Mouse (Mus musculus): ENCODE data around the gene Tubg1. TPM values are rescaled to one million over a fixed set of nuclear protein-coding genes. Genes with fewer than 3 reads are reported as not detected.
A peak's percentile ranks its signal among the peaks of the same experiment; 100 is the strongest.
"Not testable (repeated sequence)": the region's sequence is repeated elsewhere in the genome, so short reads cannot be mapped to it uniquely, and the experiment has no call there.

The Tubg1 gene
- polyA plus RNA-seq, 1 experiment, result 4.3 TPM

GRCm38 (mm10) chr11:101098231-101098630, 21.5 kb upstream of the Tubg1 start:
- no peak for DNase-seq (ENCODE audit: low spot score)

- no peak for DNase-seq (ENCODE audit: low spot score)
These were observed 16.7 kb upstream of the Tubg1 start for GRCm38 (mm10) chr11:101103011-101103410.

GRCm38 (mm10) chr11:101109351-101109750, 10.4 kb upstream of the Tubg1 start:
- no peak for DNase-seq (ENCODE audit: low spot score)

- no peak for DNase-seq (ENCODE audit: low spot score)
These were observed 9.0 kb upstream of the Tubg1 start for GRCm38 (mm10) chr11:101110708-101111107.

- DNase-seq (ENCODE audit: low spot score), result no peak
These were observed 8.6 kb upstream of the Tubg1 start for GRCm38 (mm10) chr11:101111178-101111577.

- no peak for DNase-seq (ENCODE audit: low spot score)
These were observed 7.6 kb upstream of the Tubg1 start for GRCm38 (mm10) chr11:101112186-101112585.

GRCm38 (mm10) chr11:101115564-101115963, 4.2 kb upstream of the Tubg1 start:
- DNase-seq (ENCODE audit: low spot score), result no peak

- DNase-seq (ENCODE audit: low spot score), result no peak
These were observed 1.6 kb upstream of the Tubg1 start for GRCm38 (mm10) chr11:101118105-101118504.

- DNase-seq (ENCODE audit: low spot score), result no peak
These were observed 492 bp upstream of the Tubg1 start for GRCm38 (mm10) chr11:101119131-101119760.

GRCm38 (mm10) chr11:101120545-101121188, 929 bp downstream of the Tubg1 start:
- no peak for DNase-seq (ENCODE audit: low spot score)

GRCm38 (mm10) chr11:101124494-101124893, 4.8 kb downstream of the Tubg1 start:
- not testable (repeated sequence) for DNase-seq (ENCODE audit: low spot score)

GRCm38 (mm10) chr11:101125008-101125407, 5.3 kb downstream of the Tubg1 start:
- DNase-seq (ENCODE audit: low spot score), result not testable (repeated sequence)

- DNase-seq (ENCODE audit: low spot score), result no peak
These were observed 7.3 kb downstream of the Tubg1 start for GRCm38 (mm10) chr11:101127075-101127474.

GRCm38 (mm10) chr11:101128996-101129577, 9.3 kb downstream of the Tubg1 start:
- DNase-seq (ENCODE audit: low spot score), result no peak

GRCm38 (mm10) chr11:101130056-101130756, 10.5 kb downstream of the Tubg1 start:
- DNase-seq (ENCODE audit: low spot score), result no peak

GRCm38 (mm10) chr11:101131187-101131586, 11.4 kb downstream of the Tubg1 start:
- no peak for DNase-seq (ENCODE audit: low spot score)

- DNase-seq (ENCODE audit: low spot score), result no peak
These were observed 12.0 kb downstream of the Tubg1 start for GRCm38 (mm10) chr11:101131701-101132100.

GRCm38 (mm10) chr11:101133037-101133436, 13.3 kb downstream of the Tubg1 start:
- no peak for DNase-seq (ENCODE audit: low spot score)

- no peak for DNase-seq (ENCODE audit: low spot score)
These were observed 14.6 kb downstream of the Tubg1 start for GRCm38 (mm10) chr11:101134217-101134865.

- DNase-seq (ENCODE audit: low spot score), result no peak
These were observed 17.3 kb downstream of the Tubg1 start for GRCm38 (mm10) chr11:101137000-101137399.

- peak; percentile 42 for DNase-seq (ENCODE audit: low spot score)
These were observed 18.9 kb downstream of the Tubg1 start for GRCm38 (mm10) chr11:101138536-101139181.
